Mouse (Mus musculus) cerebellum, adult 8-10 months (tissue): ENCODE data around the gene Vps39.

Experiments
- DNase-seq: peaks from one replicate; pipeline ENCODE4 v3.0.0; 2022

The Vps39 gene

DNA sequence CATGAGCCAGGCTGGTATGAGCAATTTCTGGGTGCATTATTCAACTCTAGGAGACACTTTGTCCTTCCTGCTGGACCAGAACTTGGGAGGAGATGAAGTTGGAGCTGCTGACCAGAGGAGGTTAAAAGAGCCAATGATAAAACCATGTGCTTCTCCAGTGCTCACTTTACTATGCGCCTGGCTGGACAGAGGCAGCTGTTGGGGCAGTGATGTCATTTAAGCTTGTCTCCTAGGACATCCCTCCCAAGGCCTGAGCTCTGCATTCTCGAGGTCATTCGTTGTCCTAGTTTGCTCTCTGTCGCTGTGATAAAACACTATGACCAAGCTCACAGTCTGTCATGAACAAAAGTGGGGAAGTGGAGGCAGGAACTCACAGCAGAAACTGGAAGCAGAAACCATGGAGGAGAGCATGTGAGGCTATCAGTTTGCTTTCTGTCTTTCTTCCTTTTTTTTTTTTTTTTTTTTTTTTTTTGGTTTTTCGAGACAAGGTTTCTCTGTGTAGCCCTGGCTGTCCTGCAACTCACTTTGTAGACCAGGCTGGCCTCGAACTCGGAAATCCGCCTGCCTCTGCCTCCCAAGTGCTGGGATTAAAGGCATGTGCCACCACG is 61.4 kb downstream of the Vps39 start:
- DNase-seq, result no peak

- DNase-seq, result no peak
Measured at GRCm38 (mm10) chr2:120288995-120289394, 63.9 kb downstream of the Vps39 start, which contains the start of gene Pla2g4d. Gene Pla2g4d (minus strand): TSS chr2:120289197.

- DNase-seq, result no peak
Measured at GRCm38 (mm10) chr2:120288401-120288800, 64.5 kb downstream of the Vps39 start.

DNA sequence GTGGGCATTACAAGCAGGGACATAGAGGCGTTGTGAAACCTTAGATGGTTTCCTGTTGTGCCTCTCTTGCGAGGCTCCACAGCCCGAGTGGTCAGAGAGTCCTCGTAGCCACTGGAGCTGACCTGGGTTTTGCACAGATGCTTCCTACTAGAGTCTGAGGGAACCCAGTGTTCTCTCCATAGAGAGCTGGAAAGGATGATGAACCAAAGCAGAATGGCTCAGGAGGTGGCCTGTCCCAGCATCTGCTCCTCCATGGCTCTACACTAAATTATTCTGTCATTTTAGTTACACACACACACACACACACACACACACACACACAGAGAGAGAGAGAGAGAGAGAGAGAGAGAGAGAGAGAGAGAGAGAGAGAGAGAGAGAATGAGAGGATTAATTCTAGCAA is 67.3 kb downstream of the Vps39 start:
- no peak for DNase-seq

DNA sequence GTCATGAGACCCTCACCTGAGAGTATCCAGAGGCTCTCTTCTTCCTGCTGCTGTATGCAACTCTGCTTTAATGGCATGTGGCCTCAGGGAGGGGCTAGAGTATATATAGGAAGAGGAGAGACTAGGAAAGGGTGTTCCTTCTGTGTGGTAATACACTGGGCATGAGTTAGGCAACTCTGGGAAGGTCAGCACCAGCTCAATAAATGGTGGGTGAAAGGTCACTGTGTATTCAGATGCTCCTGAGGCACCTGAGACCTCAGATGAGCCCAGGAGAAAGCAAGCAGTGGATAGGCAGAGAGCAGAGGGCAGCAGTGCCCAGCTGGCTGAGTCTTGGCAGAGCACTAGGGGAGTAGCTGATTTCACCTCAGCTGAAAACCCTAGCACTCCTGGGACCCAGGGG is 68.2 kb downstream of the Vps39 start:
- no peak for DNase-seq

- no peak for DNase-seq
Measured at GRCm38 (mm10) chr2:120284094-120284493, 68.8 kb downstream of the Vps39 start.

DNA sequence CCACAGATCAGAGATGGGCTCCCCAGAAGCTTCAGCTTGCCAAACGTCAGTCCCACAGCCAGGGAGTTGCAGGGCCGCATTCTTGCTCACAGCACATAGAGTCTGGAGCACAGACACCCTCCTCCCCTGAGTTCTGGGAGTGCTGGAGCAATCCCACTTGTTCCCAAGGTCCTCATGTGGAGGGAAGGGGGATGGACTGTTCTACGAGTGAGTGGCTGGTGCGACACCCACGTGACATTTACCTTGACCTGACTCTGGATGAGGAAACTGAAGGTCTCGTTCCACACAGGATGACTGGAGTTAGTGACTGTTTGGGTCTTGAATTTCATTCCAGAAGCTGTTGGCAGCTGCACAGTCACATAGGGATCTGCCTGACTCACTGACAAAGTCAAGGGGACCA is 69.4 kb downstream of the Vps39 start:
- DNase-seq, result no peak

GRCm38 (mm10) chr2:120281221-120281620 is 71.7 kb downstream of the Vps39 start:
- no peak for DNase-seq

GRCm38 (mm10) chr2:120279961-120280360 is 73.0 kb downstream of the Vps39 start:
- peak; percentile 74 for DNase-seq

DNA sequence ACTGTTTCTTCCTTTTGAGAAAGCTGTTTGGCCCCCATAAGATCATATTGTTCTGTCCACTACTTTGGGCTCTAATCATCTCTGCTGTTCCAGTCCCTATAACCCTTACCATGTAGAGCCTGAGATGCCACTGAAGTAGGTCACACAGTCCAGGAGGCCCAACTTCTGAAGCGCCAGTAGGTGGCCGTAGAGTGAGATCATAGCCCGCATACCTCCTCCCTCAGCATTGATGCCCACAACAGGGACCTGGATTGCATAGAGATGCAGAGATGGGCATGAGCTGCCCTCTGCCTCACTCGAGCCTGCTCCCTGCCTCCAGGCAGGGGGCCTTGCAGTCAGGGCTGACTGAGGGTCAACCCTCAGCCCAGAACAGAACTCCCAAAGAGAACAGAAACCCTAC is 76.0 kb downstream of the Vps39 start:
- no peak for DNase-seq

DNA sequence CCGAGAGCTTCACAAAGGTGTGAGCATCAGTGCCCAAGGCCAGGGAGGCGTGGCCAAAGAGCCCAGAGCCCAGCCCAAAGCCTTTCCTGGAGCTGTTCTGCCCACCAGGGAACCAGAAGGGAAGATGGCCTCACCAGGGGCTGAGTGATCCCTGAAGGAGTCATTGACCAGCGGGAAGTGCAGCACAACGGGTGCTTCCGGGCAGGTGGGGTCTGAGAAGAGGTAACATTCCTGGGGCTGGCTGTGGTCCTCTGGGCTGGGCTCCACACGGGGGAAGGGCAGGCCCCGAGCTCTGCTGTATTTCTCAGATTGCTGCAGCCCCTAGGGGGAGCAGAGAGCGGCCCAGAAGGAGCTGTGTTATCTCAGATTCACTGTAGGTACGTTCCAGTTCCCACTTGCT is 84.3 kb downstream of the Vps39 start:
- no peak for DNase-seq
